Mouse (Mus musculus): ENCODE results near the gene Moap1.

Gene Moap1

GRCm38 (mm10) chr12:102740285-102740684, 3.2 kb downstream of the Moap1 start:
- DNase-seq, result no peak

GRCm38 (mm10) chr12:102739096-102739495, 4.4 kb downstream of the Moap1 start:
- no peak for DNase-seq

- DNase-seq, result peak; percentile 43 to 70
Observed at GRCm38 (mm10) chr12:102733381-102733780, 10.1 kb downstream of the Moap1 start.

DNA sequence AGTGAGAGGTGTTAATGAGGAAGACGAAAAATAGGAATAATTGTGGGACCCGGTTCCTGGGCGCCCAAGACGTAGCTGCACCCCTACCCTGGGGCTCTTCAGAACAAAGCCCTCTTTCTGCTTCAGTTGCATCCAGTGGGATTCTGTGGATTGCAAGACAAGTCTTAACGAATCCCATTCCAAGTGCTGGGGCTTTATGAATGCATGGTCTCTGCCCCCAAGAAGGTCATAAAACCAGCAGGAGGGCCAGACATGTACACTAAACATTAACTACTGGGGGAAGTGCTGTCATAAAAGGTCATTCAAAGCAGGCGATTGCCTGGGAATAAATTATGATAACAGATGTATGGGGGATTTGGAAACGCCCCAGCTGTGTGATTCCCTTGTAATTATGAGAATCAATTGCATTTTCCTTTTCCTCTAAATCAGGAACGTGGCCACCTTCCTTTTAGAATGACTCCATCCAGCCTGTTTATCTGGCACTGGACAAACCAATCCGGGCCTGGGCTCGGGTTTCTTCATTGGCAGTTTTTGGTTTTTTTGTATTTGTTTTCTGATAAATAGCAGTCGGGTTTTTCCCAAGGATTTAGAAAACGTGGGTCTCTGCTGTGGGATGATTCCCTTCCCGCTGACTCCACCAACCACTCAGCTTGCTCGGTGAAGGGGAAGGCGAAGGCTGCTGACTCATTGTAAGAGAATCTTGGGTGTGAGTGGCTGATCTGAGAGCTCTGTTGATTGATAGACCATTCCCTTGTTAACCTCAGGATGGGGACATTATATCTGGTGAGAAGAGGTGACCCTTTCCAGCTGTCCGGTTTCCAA, 12.5 kb downstream of the Moap1 start:
- peak in 1 of 2 experiments; percentile 35 for DNase-seq

GRCm38 (mm10) chr12:102729855-102730797, 13.3 kb downstream of the Moap1 start:
- DNase-seq, result peak; percentile 78 to 81

DNA sequence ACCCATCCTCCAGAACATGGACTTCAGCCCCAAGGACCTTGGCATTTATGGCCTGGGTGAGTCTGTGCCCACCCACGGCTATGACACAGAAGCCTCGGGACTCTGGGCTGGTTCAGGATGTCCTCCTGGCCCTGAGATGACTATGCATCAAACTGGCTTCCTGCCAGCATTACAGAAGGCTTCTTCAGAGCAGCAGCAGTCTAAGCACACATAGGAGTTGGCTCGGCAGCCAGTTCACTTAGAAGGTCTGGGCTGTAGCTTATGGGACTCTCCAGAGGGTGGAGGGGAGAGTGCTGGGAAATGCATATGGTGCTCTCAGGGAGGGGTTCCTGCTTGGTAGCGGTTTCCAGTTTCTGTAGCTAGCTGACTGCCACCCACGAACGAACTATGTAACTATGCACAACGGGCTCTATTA, 17.7 kb downstream of the Moap1 start:
- no peak for DNase-seq

- DNase-seq, result no peak
Observed at GRCm38 (mm10) chr12:102725146-102725545, 18.3 kb downstream of the Moap1 start.

- no peak for DNase-seq
Observed at GRCm38 (mm10) chr12:102723861-102724260, 19.6 kb downstream of the Moap1 start.

GRCm38 (mm10) chr12:102722966-102723365, 20.5 kb downstream of the Moap1 start:
- DNase-seq, result no peak

GRCm38 (mm10) chr12:102722451-102722850, 21.0 kb downstream of the Moap1 start:
- DNase-seq, result no peak

DNA sequence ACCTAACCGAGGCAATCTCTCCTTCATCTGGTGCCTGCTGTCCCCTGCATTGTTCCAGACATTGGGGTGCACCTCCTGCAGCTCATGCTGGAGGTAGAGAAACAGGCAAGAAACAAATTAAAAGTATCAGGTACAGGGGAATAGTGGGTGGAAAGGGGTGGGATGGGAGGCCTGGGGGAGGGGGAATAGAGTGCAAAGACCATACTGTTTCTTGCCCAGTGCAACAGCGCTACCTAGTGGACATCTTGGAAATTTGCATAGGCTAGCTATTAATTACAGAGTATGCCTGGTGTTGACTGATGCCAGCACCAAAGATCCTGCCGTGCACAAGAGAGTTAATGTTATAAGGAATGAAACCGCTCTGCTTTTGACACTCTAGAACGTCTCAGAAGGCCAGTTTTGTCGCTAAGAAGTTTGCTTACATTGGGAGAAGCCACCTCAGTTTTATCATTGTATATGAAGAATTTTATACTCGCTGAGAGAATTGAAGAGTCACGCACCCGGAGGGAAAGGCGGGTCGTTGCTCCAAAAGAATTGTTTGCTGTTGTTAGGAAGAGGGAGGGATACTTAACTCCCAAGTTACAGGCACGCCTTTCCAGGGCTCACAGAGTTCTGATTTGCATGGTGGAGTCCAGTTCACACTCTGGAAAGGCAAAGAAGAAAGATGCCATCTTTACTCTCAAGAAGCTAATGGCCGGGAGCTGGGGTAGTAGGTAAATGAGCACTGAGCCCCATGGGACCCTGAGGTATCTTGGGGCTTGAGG, 23.7 kb downstream of the Moap1 start:
- DNase-seq, result peak in 1 of 2 experiments; percentile 21

- no peak for DNase-seq
Observed at GRCm38 (mm10) chr12:102714654-102715395, 28.6 kb downstream of the Moap1 start.

DNA sequence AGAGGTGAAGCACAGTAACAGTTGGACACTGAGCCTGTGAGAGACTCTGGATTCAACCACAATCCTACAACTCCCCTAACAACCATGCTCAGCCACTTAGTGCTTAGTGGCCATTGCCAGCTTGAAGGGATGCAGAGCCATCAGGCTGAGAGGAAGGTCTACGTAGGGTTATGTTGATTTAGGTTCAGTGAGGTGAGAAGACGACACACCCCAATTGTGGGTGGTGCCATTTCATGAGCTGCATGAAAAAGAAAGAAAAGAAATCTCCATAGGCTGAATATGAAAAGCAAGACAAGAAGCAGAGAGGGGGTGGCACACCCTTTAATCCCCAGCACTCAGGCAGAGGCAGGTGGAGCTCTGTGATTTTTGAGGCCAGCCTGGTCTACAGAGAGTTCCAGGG, 29.3 kb downstream of the Moap1 start:
- DNase-seq, result no peak

GRCm38 (mm10) chr12:102713153-102713865, 30.2 kb downstream of the Moap1 start:
- no peak for DNase-seq

DNA sequence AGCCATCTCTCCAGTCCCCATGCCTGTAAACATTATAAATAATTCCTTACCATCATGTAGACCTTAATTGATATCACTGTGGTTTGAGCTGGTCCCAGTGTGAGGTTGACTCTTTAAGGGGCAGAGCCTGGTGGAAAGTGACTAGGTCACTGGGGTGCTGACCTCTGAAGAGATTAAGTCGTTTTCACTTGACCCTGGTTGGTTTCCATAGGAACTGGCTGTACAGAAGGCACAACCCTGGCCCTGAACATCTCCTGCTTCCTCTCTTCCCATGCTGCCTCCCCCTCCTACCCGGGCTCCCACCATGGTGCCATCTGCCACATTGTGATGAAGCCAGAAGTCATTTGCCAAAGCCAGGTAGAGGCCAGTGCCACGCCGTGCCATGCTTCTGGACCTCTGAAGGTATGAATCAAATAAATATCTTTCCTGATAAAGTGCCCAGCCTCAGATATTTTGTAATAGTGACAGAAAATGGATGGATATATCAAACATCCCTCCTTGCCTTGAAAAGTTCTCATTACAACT, 32.5 kb downstream of the Moap1 start:
- DNase-seq, result no peak

- DNase-seq, result no peak
Observed at GRCm38 (mm10) chr12:102709896-102710295, 33.6 kb downstream of the Moap1 start.

GRCm38 (mm10) chr12:102708220-102708619, 35.2 kb downstream of the Moap1 start:
- no peak for DNase-seq

DNA sequence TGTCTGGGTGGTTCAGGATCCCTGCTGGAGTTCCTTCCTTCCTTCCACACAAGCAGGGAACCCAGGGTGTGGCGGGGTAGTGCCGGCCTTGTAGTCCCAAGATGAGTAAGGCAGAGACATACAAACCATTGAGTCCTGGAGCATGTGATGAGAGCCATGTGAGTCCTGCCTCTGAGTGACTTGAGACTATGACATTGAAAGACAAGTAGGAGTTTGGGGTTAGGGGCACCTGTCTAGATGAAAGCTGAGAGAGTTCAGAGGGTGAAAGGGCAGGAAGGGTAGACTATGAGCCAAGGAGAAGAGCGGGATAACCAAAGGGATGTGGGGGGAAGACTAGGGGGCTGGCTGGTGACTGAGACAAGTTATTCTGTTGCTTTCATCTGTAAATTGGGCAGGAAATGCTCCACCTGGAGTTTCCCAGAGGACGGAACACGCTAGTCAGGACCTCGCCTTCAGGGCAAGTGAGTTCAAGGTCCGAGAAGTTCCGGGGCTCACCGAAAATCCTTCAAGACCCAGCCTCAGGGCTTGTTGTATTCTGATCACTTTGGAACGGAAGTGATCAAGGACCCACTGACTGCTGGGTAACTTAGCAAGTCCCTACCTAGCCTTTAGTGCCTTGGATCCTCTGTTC, 36.5 kb downstream of the Moap1 start:
- DNase-seq, result no peak

GRCm38 (mm10) chr12:102705906-102706640, 37.4 kb downstream of the Moap1 start:
- no peak for DNase-seq

Data from kidney, adult 8-10 months (tissue).